Comparison of ENCODE assay signal across 25 mouse cellular contexts in genomic region chr9:47432715-47433114, GRCm38 (mm10).
DNase-seq lines count a peak whose midpoint lies in the region; ATAC-seq lines count a peak whose summit lies in the region.
"Had no signal": no experiment of that assay in that cellular context is flagged by ENCODE, and none has a peak within 500 bp of the region (broad histone marks: within the 10 kb centered on the region; RNA-seq: fewer than 3 reads in every experiment).

No protein-coding gene starts in this region.

- H3K9ac ChIP-seq in kidney, embryonic 16.5 days (replicated peaks; ENCODE audit: low read length): no peak overlapping the region
- H3K9ac ChIP-seq: forebrain, embryonic 13.5 days; heart, embryonic 15.5 days; neural tube, embryonic 15.5 days; stomach, embryonic 15.5 days had no signal

- 71% methylated on average over 4 of the region's 4 CpGs for WGBS in kidney, embryonic 16.5 days

- H3K9me3 ChIP-seq in kidney, embryonic 16.5 days (ENCODE audit: low read length): no peaks in the 10 kb centered on the region
- H3K9me3 ChIP-seq: forebrain, embryonic 13.5 days; heart, embryonic 10.5 days; heart, embryonic 15.5 days; megakaryocyte, embryonic 14.5 days; neural tube, embryonic 15.5 days; stomach, embryonic 15.5 days had no signal

- H3K4me1 ChIP-seq in kidney, embryonic 16.5 days (ENCODE audit: insufficient read depth, low read length): peaks cover 4% of the 10 kb centered on the region; the same call in 1 of the 2 replicates
- H3K4me1 ChIP-seq: heart, embryonic 10.5 days; heart, embryonic 15.5 days; megakaryocyte, embryonic 14.5 days; stomach, embryonic 15.5 days had no signal

- H3K27me3 ChIP-seq in kidney, embryonic 16.5 days (ENCODE audit: insufficient read depth, low read length): no peaks in the 10 kb centered on the region
- H3K27me3 ChIP-seq: forebrain, embryonic 13.5 days; megakaryocyte, embryonic 14.5 days; stomach, embryonic 15.5 days had no signal

- ATAC-seq in kidney, embryonic 16.5 days (ENCODE audit: low FRiP score, low TSS enrichment): no peak
- ATAC-seq: forebrain, embryonic 13.5 days; hindbrain, embryonic 16.5 days; lung, postnatal 0 days had no signal

- H3K27ac ChIP-seq in kidney, embryonic 16.5 days (ENCODE audit: low read length): no peak overlapping the region
- H3K27ac ChIP-seq: forebrain, embryonic 13.5 days; heart, embryonic 10.5 days; heart, embryonic 15.5 days; neural tube, embryonic 15.5 days; stomach, embryonic 15.5 days had no signal

- no peaks in the 10 kb centered on the region for H3K36me3 ChIP-seq in kidney, embryonic 16.5 days (ENCODE audit: insufficient read depth, low read length)
- H3K36me3 ChIP-seq: heart, embryonic 10.5 days; heart, embryonic 15.5 days; neural tube, embryonic 15.5 days; stomach, embryonic 15.5 days had no signal

- no peak overlapping the region for H3K4me2 ChIP-seq in kidney, embryonic 16.5 days (replicated peaks; ENCODE audit: low read depth, low read length)
- H3K4me2 ChIP-seq: forebrain, embryonic 13.5 days; heart, embryonic 15.5 days; neural tube, embryonic 15.5 days; stomach, embryonic 15.5 days had no signal

- H3K4me3 ChIP-seq in kidney, embryonic 16.5 days (ENCODE audit: low read length): no peak overlapping the region
- H3K4me3 ChIP-seq: forebrain, embryonic 13.5 days; heart, embryonic 10.5 days; heart, embryonic 15.5 days; megakaryocyte, embryonic 14.5 days; neural tube, embryonic 15.5 days; stomach, embryonic 15.5 days had no signal

- peak; percentile 62 for DNase-seq in kidney, adult 11 months
- no peak for DNase-seq in kidney, postnatal 14 days
- DNase-seq in kidney, postnatal 25 days: peak; percentile 23 to 54
- DNase-seq in adrenal gland, postnatal 14 days: peak; percentile 24
- peak; percentile 28 to 29 for DNase-seq in adrenal gland, postnatal 36 days
- DNase-seq: B cell, adult 2 months; cerebellum, adult 8-10 months; cerebellum, postnatal 36 days; gastrocnemius, postnatal 10 days; layer of hippocampus, postnatal 36 days; left cerebral cortex, postnatal 4 days; lung, adult 18-20 months; lung, postnatal 4 days; midbrain, embryonic 14.5 days; retina, postnatal 1 day; right cerebral cortex, postnatal 14 days had no signal
